Mouse (Mus musculus) cerebellum, postnatal 14 days (tissue): ENCODE measurements around the gene Actg1.

ENCODE experiments used
- DNase-seq, 2 experiments: peaks; one replicate each; pipeline ENCODE4 v3.0.0; 2021; ENCODE audit warnings: mixed read lengths in 2 of 2

Gene Actg1

DNA sequence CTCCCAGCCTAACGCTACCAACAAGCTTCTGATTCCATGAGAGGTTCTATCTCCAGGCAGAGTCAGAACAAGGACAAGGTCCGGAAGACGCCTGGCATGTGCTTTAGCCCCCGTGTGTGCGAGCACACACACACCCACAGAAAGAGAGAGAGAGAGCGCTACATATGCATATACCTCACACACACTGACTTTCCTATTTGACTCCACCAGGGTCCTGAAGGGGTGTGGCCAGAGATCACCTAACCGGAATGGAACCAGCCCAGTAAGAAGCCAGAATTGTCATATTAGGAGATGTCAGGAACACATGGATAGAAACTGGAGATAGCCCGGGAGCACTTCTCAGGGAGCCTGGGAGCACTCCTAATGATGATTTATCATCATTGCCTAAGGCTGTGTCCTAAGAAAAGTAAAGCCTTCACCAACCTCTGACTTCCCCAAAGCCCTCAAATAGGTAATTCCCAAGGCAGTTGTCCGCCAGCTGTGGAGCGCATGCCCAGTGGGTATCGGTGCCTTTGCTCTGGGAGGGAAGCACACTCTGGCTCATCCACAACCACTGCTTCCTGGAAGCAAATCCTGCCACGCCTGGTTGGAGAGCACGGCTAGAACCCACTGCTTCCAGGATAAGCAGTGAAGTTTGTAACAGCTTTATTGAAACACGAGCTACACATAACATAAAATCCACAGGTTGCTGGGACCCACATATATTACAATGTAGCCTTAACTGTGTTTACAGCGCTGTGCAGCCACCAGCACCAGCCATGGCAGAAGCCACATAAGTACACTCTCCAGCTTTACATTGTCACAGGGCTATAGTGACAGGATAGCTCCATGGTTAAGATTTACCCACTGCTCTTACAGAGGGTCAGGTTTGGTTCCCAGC, 39.7 kb downstream of the Actg1 start:
- peak; percentile 10 to 16 for DNase-seq

DNA sequence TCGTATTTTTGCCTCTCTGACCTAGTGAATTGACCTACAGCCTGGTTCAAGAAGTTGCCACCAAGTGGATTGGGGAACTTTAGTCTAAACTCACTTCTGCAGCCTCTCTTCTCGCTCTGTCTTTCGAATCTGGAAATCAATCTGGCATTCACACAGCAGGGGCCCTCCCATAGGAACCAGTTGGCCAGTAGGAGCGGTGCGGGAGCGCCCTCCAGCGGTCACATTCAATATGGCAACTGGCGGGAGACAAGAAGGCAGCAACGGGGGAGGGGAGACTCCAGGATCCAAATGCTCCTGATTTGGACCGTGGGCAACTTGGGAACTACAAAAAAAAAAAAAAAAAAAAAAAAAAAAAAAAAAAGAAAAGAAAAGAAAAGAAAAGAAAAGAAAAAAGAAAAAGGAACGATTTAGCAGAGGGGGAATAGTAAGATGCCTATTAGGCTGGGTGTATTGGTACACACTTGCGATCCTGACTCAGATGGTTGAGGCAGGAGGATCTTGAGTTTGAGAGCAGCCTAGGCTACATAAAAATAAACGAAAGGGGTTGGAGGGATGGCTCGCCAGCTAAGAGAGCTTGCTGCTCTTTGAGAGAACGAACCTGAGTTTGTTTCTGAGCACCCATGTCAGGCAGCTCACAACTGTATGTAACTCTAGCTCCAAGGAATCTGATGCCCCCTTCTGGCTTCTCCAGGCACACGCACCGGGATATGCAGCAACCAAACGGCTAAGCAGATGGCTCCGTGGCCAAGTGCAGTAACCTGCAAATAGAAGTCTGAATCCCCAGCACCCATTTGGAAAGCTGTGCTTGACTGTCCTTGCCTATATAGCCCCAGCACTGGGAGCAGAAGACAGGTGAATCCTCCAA, 40.5 kb downstream of the Actg1 start:
- peak; percentile 99 to 100 for DNase-seq

DNA sequence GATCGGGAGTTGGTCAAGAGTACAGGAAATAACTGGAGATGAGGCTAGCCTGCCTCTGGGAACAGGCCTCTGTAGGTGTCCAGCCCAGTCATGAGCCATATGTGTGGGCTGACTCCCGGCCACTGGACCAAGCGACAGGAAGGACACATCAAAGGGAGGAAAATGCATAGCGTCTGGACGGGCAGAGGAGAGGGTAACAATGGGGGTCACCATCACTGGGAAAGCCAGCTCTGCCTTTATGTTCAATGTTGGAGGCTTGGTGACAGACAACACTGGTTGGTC, 41.3 kb downstream of the Actg1 start:
- DNase-seq: peak in 1 of 2 experiments; percentile 24

DNA sequence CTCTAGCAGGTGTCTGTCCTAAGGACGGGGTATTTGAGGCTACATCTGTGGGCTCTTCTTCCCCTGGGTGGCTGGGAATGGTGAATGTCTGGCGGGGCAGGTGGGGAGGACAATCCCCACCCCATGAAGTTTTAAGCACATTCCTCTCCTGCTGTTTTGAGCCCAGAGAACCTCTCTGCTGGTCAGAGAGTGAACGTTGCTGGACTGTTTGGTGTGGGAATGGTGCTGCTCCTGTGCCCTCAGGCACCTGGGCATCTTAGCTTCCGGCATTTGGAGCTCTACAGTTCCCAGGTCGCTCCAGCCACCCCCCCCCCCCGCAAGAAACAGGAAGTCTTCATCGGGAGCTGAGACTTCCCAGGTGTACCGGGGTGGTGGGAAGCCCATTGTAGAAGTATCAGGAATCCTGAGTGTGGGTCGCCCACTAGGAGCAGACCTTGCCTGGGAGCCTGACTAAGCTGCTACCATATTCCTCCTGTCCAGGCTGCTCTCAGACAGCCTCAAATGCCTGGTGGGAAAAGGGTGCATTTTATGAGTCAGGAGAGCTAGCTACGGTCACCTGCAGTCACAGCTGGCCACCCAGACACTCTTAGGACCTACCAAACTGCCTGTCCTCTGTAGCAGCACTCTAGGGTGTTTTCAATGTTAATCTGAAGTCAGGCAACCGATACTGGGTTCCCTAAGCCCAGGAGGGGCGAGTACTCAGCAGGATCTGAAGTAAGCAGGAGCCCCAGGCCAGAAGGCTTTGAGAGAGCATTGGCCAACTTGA, 41.8 kb downstream of the Actg1 start:
- DNase-seq: peak in 1 of 2 experiments; percentile 16

DNA sequence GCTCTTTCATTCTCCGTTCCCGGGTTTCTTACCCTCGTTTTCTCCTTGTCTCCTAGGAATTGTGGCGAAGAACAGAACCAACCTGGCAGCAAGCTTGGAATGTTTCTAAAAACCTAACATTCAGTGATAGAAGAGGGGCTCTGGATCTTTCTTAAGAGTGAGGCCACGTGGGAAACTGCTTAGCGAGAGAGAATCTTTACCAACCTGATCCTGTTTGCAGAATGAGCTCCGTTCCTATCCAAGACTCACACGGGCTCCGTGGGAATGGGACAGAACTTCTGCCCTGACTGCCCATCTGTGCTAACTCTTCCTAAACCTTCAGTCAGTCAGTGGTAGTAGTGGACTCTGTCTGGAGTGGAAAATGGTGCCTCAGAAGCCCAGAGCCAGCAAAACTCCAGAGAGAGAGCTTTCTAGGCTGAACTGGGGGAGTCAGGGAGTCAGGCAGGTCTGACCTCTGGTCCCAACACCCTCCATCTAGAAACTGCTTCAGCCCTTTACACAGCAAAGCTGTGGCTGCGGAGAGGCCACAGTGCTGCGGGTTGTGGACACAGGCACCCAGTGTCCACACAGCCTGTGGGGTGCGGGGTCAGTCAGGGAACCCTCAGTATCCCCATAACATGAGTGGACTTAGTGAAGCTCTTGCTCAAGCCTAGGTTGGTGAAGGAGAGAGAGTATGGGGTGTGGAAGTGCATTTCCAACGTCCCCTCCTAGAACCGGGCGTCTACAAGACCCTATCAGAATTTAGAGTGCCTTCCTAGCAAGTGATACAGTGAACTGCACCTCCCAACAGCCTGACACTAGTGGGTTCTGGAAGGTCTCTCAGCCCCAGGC, 42.6 kb downstream of the Actg1 start:
- no peak for DNase-seq

DNA sequence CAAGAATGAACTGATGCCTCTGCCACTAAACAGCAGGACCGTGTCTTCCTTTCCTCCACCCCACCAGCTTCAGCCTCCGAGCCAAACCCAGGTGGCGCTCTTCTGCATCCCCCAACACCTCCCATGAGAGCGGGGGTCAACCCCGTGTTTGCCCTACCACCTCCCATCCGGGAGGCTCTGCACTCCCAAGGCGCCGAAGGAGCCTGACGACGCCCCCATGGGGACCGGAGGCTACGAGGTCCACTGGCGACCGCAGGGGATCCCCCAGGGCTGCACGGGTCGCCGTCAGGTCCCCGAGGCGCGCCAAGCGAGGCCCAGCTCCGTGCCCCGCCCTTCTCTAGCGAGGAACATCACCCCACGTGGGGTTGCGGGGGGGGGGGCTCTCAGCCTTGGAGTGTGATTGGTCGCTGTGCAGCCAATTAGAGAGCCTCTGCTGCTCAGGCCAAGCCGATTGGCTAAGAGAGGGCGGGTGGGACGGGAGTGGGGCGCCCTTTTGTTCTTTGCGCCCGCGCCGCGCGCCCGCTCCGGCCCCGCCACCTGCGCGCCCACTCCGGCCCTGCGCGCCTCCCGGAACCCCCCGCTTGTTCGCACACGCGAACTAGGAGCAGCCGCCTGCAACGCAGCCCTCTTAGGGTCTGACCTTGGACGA, 43.3 kb downstream of the Actg1 start:
- DNase-seq: peak; percentile 95

DNA sequence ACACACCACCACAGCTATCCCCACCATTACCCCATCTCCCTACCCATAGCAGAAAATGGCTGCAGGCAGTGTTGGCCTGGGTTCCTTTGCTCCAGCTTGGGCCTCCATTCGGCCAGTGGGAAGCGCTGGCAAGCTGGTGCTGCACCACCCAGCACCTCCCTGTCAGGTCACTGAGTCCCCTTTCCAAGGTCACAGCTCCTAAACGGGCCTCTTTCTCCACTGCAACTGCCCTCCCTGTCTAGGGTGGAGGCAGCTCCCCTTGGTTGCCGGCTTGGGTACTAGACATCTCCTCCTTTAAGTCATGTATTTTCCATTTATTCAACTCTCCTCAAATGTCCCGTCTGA, 44.0 kb downstream of the Actg1 start:
- DNase-seq: peak in 1 of 2 experiments; percentile 46

DNA sequence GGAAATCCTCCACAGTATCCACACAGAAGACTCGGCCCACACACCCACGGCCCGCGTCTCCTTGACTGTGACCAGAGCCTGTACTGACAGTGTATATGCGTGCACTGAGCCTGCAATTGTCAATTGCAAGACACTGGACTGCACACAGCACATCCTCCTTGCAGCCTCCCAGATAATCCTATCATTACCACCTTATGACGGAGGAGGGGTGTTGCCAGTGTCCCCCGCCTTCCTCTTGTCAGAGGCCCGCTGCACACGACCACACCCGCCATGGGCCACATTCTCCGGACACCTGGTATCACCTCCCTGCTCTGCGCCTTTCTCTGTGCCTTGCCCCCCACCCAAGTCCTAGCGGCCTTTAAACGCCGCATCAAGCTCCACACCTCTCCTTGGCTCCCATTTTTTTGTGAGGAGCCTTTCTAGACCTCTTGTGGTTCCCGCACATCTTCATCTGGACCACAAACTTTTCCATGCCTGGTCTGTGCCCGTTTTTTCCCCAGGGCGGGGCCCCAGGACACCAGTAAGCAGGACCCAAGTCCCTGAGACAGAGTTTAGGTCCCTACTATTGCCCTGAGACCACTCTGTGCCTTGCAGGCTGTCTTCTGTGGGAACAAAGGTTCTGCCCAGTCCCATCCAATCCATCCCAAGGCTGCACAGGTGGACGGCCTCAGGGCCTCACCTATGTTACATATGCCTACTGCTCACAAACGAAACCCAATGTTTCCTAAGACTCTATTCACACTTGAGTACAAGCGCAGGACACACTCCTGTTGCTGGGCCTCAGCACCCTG, 44.6 kb downstream of the Actg1 start:
- no peak for DNase-seq

DNA sequence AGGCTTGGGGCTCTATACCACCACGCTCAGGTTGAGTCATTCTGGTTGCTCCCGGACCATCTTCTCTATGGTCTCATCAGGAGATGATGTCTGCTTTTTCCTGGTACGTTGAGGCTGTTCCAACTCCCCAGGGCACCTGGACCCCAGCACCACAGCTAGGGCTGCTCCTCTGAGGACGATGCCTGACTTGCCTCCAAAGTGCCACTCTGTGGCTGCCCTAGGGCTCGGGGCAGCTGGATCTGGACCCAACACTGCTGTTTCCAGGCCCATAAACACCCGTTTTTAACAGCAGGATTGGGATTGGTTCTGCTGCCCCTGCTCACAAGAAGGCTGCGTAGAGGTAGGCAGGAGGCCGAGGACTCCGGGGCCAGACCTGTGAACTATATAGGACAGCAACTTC, 45.2 kb downstream of the Actg1 start:
- no peak for DNase-seq

DNA sequence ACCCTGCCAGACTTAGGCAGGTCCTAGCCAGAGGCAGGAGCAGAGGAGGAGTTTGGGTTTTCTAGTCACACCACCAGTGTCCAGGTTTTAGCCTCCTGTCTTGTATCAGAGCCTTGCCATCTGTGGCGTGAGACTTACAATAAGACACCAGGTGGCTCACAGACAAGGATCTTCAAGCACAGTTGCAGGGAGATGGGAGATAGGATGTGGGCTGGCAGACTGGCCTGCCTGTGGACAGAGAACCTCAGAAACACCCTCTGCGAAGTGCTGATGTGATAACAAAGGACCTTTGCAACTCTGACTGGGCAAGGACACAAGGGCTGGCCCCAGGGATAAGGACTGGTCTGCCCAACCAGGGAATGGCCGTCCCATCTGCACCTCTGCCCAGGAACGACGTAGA, 48.9 kb downstream of the Actg1 start:
- no peak for DNase-seq

DNA sequence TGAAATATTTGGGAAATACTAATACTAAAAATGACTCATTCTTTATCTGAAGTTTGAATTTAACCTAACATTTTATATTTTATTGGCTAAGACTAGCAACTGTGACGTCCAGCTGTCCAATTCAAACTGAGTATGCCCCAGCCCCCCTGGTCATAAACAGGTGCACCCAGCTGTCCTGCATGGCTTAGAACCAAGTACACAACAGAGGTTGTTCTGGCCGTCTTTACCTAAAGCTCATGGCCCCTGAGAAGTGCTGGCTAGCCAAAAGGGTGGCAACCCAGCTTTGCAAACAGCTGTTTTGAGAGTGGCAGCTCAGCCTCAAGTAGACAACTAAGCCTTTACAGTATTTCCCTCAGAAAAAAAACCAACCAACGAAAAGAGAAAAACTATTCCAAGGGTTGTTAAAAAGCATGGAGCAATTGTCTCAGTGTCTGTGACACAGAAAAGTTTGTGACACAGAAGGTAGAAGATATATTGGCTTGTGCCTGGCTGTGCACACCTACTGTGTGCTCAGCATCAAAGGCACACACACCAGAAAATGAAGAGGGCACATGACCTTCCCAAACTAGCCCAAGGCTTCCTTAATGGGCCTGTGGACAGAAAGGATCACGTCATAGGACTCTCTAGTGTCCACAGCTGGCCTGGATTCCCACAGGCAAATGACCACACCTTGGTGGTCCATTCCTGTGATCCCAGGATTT, 49.8 kb downstream of the Actg1 start:
- DNase-seq: no peak

DNA sequence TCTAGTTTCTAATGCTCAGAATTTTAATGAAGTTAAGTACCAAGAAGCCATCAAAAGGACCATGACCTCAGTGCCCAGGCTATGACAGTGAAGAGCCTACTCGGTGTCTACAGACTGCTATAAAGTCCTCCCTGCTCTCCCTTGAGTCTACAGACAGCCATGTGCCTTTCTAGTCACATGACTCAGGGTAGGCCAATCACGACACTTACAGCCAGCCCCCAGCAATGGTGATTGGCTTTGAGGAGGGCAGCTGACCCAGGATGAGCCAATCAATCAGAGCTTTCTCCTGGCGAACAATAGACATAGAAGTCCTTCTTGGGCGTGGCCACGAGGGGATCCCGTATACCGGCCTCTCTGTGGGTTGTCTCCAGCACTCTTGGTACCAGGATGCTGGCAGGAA, 50.6 kb downstream of the Actg1 start:
- no peak for DNase-seq

DNA sequence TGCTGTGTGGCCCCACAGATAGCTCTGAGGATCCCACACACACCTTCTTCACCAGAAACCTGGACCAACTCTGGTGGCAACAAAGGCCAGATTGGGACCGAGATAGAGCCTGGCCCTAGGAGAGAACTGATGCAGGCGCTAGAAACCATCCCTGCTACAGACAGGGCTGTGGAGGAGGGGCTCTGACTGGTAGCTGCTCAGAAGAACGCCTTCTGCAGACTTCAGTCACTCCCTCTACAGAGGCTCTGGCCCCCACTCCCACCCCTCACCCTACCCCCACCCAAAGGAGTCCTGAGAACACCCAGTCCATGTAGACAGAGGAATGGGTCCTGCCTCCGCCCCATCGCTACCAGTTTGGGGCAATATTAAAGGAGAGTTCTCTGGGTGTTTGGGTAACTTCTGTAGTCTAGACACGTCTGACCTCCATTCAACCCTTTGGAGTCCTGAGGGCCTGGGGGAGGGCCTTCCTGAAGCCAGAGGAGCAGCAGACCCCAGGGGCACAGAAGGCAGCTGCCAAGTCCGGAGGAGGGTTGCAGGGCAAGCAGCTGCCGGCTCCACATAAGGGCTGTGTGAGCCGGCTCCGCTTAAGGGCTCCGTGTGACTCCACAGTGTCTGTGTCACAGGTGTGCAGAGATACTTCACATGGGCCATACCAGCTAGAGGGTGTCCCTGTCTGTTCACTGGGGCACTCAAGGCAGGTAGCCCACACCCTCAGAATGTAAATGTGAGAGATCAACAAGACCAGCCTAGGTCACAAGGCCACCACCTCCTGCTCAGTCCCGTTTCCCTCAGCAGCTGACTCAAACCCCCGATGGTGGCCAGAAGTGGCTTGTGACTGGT, 51.8 kb downstream of the Actg1 start:
- no peak for DNase-seq
